Mouse (Mus musculus): ENCODE measurements around the gene 6030468B19Rik. TPM values are rescaled to one million over a fixed set of nuclear protein-coding genes. Genes with fewer than 3 reads are reported as not detected.

Gene 6030468B19Rik
- total and polyA plus RNA-seq, 3 experiments: 2.7 to 5.1 TPM; not detected in 1

- no peaks in the 10 kb centered on the region for H3K79me2 ChIP-seq (ENCODE audit: control insufficient read depth, insufficient read depth, low read length, poor library complexity)
- no peaks in the 10 kb centered on the region for H3K27me3 ChIP-seq (ENCODE audit: control insufficient read depth in 1 of 2, insufficient read depth in 2 of 2, low read length in 2 of 2)
- H3K4me3 ChIP-seq (ENCODE audit: control insufficient read depth in 1 of 2, insufficient read depth in 1 of 2, low read depth in 2 of 2, low read length in 2 of 2): no peak overlapping the region
- no peaks in the 10 kb centered on the region for H3K9me3 ChIP-seq (replicated peaks; ENCODE audit: insufficient read depth, low read length)
- no peak for TF ChIP-seq ZMIZ1 (IDR thresholded peaks at IDR 0.05; ENCODE audit: low read depth, low read length)
- no peak for TF ChIP-seq HCFC1 (IDR thresholded peaks at IDR 0.05; ENCODE audit: low read depth, low read length)
- TF ChIP-seq NRF1 (IDR thresholded peaks at IDR 0.05; ENCODE audit: insufficient read depth, low read depth, low read length, poor library complexity, severe bottlenecking): no peak
- no peak for TF ChIP-seq RAD21 (IDR thresholded peaks at IDR 0.05; ENCODE audit: low read depth, low read length)
- no peak for TF ChIP-seq SIN3A (IDR thresholded peaks at IDR 0.05; ENCODE audit: low read length)
- no peak for TF ChIP-seq TCF12 (IDR thresholded peaks at IDR 0.05; ENCODE audit: low read depth, low read length)
- no peak overlapping the region for H3K9ac ChIP-seq (ENCODE audit: control insufficient read depth, low read depth, low read length, poor library complexity, severe bottlenecking)
- peaks cover 11 to 30% of the 10 kb centered on the region in 2 experiments for H3K4me1 ChIP-seq (ENCODE audit: control insufficient read depth in 1 of 2, insufficient read depth in 2 of 2, low read length in 2 of 2)
- H3K36me3 ChIP-seq (ENCODE audit: control insufficient read depth in 1 of 2, insufficient read depth in 2 of 2, low read length in 2 of 2): peaks cover 0 to 20% of the 10 kb centered on the region in 2 experiments; a peak in 2 of 4 replicates
- no peak for DNase-seq (ENCODE audit: low read depth, low spot score)
- H3K27ac ChIP-seq (ENCODE audit: control insufficient read depth, low read depth, low read length): no peak overlapping the region
Measured at GRCm38 (mm10) chr11:117801650-117802049, 4.2 kb downstream of the 6030468B19Rik start.

- Histone ChIP-seq H3K36me3 (ENCODE audit: control insufficient read depth in 1 of 2, insufficient read depth in 2 of 2, low read length in 2 of 2) (peaks cover 0 to 12% of the 10 kb centered on the region in 2 experiments; a peak in 2 of 4 replicates), H3K79me2 (ENCODE audit: control insufficient read depth, insufficient read depth, low read length, poor library complexity) (no peaks in the 10 kb centered on the region), H3K4me3 (ENCODE audit: control insufficient read depth in 1 of 2, insufficient read depth in 1 of 2, low read depth in 2 of 2, low read length in 2 of 2) (no peak overlapping the region)
Measured at GRCm38 (mm10) chr11:117803166-117803688, 5.8 kb downstream of the 6030468B19Rik start.

GRCm38 (mm10) chr11:117806781-117807180 is 9.3 kb downstream of the 6030468B19Rik start:
- Histone ChIP-seq H3K27ac (ENCODE audit: control insufficient read depth, low read depth, low read length) (no peak overlapping the region), H3K4me3 (ENCODE audit: control insufficient read depth in 1 of 2, insufficient read depth in 1 of 2, low read depth in 2 of 2, low read length in 2 of 2) (no peak overlapping the region), H3K36me3 (ENCODE audit: control insufficient read depth in 1 of 2, insufficient read depth in 2 of 2, low read length in 2 of 2) (peaks cover 0 to 8% of the 10 kb centered on the region in 2 experiments; a peak in 2 of 4 replicates), H3K27me3 (ENCODE audit: control insufficient read depth in 1 of 2, insufficient read depth in 2 of 2, low read length in 2 of 2) (no peaks in the 10 kb centered on the region), H3K79me2 (ENCODE audit: control insufficient read depth, insufficient read depth, low read length, poor library complexity) (peaks cover 23% of the 10 kb centered on the region), H3K9ac (ENCODE audit: control insufficient read depth, low read depth, low read length, poor library complexity, severe bottlenecking) (no peak overlapping the region), H3K4me1 (ENCODE audit: control insufficient read depth in 1 of 2, insufficient read depth in 2 of 2, low read length in 2 of 2) (peaks cover 4 to 15% of the 10 kb centered on the region in 2 experiments), H3K9me3 (replicated peaks; ENCODE audit: insufficient read depth, low read length) (no peaks in the 10 kb centered on the region)
- TF ChIP-seq ZNF384 (IDR thresholded peaks at IDR 0.05; ENCODE audit: low read depth, low read length) (no peak), MAZ (IDR thresholded peaks at IDR 0.05; ENCODE audit: low read depth, low read length) (no peak), ZKSCAN1 (IDR thresholded peaks at IDR 0.05; ENCODE audit: low read depth, low read length) (peak; percentile 97), MAX (IDR thresholded peaks at IDR 0.05; ENCODE audit: low read length) (no peak), NRF1 (IDR thresholded peaks at IDR 0.05; ENCODE audit: insufficient read depth, low read depth, low read length, poor library complexity, severe bottlenecking) (no peak), POLR2A (IDR thresholded peaks at IDR 0.05; ENCODE audit: control insufficient read depth in 1 of 2, insufficient read depth in 1 of 2, low read depth in 1 of 2, low read length in 2 of 2, poor library complexity in 1 of 2) (no peak)
- no peak for DNase-seq (ENCODE audit: low read depth, low spot score)

More at GRCm38 (mm10) chr11:117803166-117803688, 5.8 kb downstream of the 6030468B19Rik start:
- Histone ChIP-seq H3K27me3 (ENCODE audit: control insufficient read depth in 1 of 2, insufficient read depth in 2 of 2, low read length in 2 of 2) (no peaks in the 10 kb centered on the region), H3K27ac (ENCODE audit: control insufficient read depth, low read depth, low read length) (no peak overlapping the region), H3K9ac (ENCODE audit: control insufficient read depth, low read depth, low read length, poor library complexity, severe bottlenecking) (no peak overlapping the region), H3K9me3 (replicated peaks; ENCODE audit: insufficient read depth, low read length) (no peaks in the 10 kb centered on the region), H3K4me1 (ENCODE audit: control insufficient read depth in 1 of 2, insufficient read depth in 2 of 2, low read length in 2 of 2) (peaks cover 9 to 16% of the 10 kb centered on the region in 2 experiments)
- no peak for TF ChIP-seq JUND (IDR thresholded peaks at IDR 0.05; ENCODE audit: low read depth, low read length)
- no peak for TF ChIP-seq ETS1 (IDR thresholded peaks at IDR 0.05; ENCODE audit: low read depth, low read length)
- peak; percentile 30 for DNase-seq (ENCODE audit: low read depth, low spot score)

Measured in MEL (cell line).